Mouse (Mus musculus): ENCODE measurements around the gene Gm20518. TPM values are rescaled to one million over a fixed set of nuclear protein-coding genes. Genes with fewer than 3 reads are reported as not detected.

The Gm20518 gene
- polyA plus RNA-seq, 1 experiment, result 0.35 TPM

DNA sequence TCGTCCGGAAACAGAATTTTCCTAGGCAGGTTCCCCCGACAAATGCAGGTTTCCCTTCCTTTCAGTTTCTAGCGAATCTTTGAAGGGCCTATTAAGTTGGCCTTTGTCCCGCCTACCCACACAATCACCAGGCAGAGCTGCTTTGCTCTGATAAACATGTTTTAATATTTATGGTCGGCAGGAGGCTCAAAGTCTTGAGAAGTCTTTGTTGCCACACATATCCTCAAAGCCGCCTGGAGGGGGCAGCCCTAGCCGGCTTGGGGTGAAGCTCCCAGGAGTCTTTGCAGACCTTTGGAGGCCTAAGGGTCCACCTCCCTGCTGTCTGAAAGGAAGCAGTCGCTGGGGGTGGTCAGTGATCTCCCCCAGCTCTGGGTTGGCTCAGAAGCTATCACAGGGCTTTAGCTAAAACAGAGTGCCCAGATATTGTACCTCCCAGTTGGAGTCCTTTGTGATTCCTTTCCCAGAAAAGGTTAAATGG lies 37.2 kb upstream of the Gm20518 start:
- Histone ChIP-seq H3K4me1 (peaks cover 80% of the 10 kb centered on the region), H3K9me3 (no peaks in the 10 kb centered on the region), H3K27me3 (replicated peaks) (no peaks in the 10 kb centered on the region), H3K36me3 (replicated peaks; ENCODE audit: low read length) (peaks cover 35% of the 10 kb centered on the region), H3K4me3 (replicated peaks) (peak overlapping the region; percentile 96)
- no peak for TF ChIP-seq GATA1 (IDR thresholded peaks at IDR 0.05; ENCODE audit: borderline replicate concordance, low read length)
- no peak for TF ChIP-seq FLI1 (IDR thresholded peaks at IDR 0.05; ENCODE audit: low read length)

DNA sequence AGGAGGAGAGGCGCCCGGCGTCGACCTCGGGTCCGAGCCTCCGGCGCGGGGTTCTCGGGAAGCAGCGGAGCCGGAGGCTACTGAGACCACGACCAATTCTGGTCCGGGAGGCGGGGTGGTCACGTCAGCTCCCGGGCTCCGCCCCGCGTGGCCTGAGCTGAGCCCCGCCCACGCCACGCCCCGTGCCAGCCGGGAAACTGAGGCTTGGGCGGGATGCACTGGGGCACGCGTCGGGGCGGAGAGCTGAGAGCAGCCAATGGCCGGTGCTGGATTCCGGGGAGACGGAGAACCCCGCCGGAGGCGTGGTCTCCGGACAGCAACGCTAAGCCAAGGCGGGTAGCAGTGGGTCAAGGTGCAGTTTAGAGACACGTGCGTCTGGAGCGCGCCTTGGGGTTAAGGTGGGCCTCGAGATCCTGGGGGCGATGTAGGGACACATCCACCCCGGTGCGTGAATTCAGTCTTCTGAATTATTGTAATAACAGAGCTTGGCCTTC lies 36.7 kb upstream of the Gm20518 start, which contains the start of gene Slc25a1:
Gene Slc25a1 (minus strand): TSS at position 133 of the 494 bp plus-strand sequence.
- peaks cover 38% of the 10 kb centered on the region for H3K36me3 ChIP-seq (replicated peaks; ENCODE audit: low read length)
- no peak for TF ChIP-seq FLI1 (IDR thresholded peaks at IDR 0.05; ENCODE audit: low read length)
- no peak for TF ChIP-seq GATA1 (IDR thresholded peaks at IDR 0.05; ENCODE audit: borderline replicate concordance, low read length)
- H3K4me3 ChIP-seq (replicated peaks), result peak within 1 kb of the TSS; percentile 96
- H3K4me1 ChIP-seq, result peaks cover 80% of the 10 kb centered on the region
- H3K27me3 ChIP-seq (replicated peaks), result no peaks in the 10 kb centered on the region
- H3K9me3 ChIP-seq, result no peaks in the 10 kb centered on the region

DNA sequence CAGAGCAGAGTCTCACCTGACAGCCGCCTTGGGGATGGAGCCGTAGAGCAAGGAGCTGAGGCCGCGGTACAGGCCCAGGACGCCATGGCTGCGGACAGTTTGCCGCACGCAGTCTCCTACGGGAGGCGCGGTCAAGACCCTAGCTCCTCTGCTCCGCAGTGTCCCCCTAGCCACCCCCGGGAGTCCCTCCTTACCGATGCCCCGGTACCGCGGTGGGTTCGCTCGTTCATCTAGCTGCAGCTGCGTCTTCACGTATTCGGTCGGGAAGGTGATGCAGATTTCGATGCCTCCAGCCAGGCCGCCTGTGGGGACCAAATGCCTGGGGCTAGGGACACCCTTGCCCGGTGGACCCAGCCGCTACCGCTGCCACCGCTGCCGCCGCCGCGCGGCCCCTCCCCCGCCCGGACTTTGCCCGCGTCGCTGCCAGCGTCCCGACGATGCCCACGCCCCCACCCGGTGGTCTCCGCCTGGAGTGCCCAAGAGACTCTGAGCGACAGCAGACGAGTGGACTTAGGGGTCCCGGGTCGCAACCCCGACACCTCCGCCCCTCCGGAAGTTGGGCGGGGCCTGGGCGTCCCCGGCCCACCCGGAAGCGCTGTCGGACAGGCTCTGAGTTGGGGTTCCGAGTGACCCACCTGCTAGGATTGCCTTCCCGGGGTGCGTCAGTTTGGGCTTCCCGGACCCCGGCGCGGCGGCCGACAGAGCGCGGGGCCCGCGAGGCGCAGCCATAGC lies 36.0 kb upstream of the Gm20518 start:
- Histone ChIP-seq H3K9me3 (no peaks in the 10 kb centered on the region), H3K4me3 (replicated peaks) (peak overlapping the region; percentile 96), H3K36me3 (replicated peaks; ENCODE audit: low read length) (peaks cover 38% of the 10 kb centered on the region), H3K4me1 (peaks cover 85% of the 10 kb centered on the region), H3K27me3 (replicated peaks) (no peaks in the 10 kb centered on the region)
- no peak for TF ChIP-seq FLI1 (IDR thresholded peaks at IDR 0.05; ENCODE audit: low read length)
- TF ChIP-seq GATA1 (IDR thresholded peaks at IDR 0.05; ENCODE audit: borderline replicate concordance, low read length), result no peak

DNA sequence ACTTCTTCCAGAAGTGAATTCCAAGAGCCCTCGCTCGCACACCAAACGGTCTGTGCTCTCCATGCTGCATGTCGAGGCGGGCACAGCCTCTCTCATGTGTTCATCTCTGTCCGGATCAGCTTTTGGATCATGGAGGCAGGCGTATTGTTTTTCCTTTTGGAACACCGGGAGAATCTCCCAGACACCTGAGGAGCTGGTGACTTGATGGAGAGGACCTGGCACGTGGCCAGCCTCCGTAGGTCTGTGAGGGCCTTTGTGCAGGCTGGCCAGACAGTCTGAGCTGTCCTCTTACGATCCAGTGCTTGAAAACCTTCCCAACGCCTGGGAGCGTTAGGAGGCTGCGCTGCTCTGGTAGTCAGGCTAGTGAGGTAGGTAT lies 30.7 kb upstream of the Gm20518 start:
- peak overlapping the region; percentile 95 for H3K4me3 ChIP-seq (replicated peaks)
- H3K36me3 ChIP-seq (replicated peaks; ENCODE audit: low read length), result peaks cover 37% of the 10 kb centered on the region
- H3K27me3 ChIP-seq (replicated peaks), result peaks cover 15% of the 10 kb centered on the region
- peaks cover 71% of the 10 kb centered on the region for H3K4me1 ChIP-seq
- TF ChIP-seq FLI1 (IDR thresholded peaks at IDR 0.05; ENCODE audit: low read length) (no peak), GATA1 (IDR thresholded peaks at IDR 0.05; ENCODE audit: borderline replicate concordance, low read length) (no peak)
- peaks cover 6% of the 10 kb centered on the region for H3K9me3 ChIP-seq

DNA sequence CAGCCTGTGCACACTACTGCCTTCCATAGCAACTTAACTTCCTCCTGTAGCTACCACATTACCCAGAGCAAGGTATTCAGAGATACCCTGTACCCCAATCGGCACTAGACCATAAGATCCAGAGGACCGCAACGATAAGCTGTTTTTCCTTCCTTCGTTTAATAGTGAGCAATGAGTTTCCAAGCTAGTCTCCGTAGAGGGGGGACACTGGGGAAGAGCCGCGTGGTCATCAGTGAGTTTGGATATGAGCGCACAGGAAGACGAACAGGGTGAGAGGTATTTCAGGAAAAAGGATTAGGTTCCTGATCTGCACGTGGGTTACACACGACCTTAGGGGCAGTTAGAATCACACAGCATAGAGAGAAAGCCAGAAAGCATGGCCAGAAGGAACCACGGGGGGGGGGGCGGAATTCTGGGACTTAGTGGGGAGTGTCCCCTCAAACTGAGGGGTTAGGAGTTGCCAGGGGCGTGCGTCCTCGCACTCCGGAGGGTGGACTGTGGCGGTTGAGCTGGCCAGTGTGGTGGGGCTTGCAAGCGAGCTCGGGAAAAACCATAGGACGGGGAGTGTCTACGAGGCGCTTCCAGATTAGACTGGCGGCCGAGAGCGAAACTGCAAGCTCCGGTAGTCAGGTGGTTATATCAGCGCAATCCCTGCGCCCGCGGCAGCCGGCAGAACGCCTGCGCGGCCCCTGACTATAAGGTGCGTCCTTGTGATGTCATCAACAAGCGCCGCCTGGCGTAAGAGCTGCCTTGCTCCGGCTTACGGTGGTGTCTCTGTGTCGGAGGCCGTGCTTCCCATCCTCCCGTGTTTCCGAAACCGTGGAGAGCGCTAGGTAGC lies 30.1 kb upstream of the Gm20518 start:
- Histone ChIP-seq H3K4me3 (replicated peaks) (peak overlapping the region; percentile 95), H3K4me1 (peaks cover 65% of the 10 kb centered on the region), H3K36me3 (replicated peaks; ENCODE audit: low read length) (peaks cover 31% of the 10 kb centered on the region), H3K9me3 (peaks cover 8% of the 10 kb centered on the region), H3K27me3 (replicated peaks) (peaks cover 21% of the 10 kb centered on the region)
- TF ChIP-seq FLI1 (IDR thresholded peaks at IDR 0.05; ENCODE audit: low read length) (no peak), GATA1 (IDR thresholded peaks at IDR 0.05; ENCODE audit: borderline replicate concordance, low read length) (no peak)

DNA sequence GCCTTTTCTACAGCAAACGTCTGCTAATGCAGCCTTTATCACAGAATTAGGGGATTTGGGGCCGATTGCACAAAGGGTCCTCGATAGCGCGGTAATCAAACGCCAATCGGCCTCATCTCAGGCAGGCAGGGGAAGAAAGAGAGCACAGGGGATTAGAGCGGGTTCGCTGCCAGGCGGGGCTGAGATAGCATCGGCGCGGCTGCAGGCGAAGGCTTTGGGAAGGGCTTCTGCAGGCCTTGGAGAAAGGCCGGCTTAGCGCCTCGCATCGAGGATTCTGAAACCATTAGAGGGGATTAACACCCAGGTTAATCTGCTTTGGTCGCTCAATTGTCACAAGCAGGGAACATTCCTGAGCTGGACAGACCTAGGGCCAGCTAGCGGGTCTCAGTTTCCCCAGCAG lies 29.1 kb upstream of the Gm20518 start:
- Histone ChIP-seq H3K9me3 (peaks cover 12% of the 10 kb centered on the region), H3K4me1 (peaks cover 56% of the 10 kb centered on the region), H3K27me3 (replicated peaks) (peaks cover 31% of the 10 kb centered on the region), H3K4me3 (replicated peaks) (peak overlapping the region; percentile 95), H3K36me3 (replicated peaks; ENCODE audit: low read length) (peaks cover 22% of the 10 kb centered on the region)
- TF ChIP-seq FLI1 (IDR thresholded peaks at IDR 0.05; ENCODE audit: low read length), result no peak
- no peak for TF ChIP-seq GATA1 (IDR thresholded peaks at IDR 0.05; ENCODE audit: borderline replicate concordance, low read length)

DNA sequence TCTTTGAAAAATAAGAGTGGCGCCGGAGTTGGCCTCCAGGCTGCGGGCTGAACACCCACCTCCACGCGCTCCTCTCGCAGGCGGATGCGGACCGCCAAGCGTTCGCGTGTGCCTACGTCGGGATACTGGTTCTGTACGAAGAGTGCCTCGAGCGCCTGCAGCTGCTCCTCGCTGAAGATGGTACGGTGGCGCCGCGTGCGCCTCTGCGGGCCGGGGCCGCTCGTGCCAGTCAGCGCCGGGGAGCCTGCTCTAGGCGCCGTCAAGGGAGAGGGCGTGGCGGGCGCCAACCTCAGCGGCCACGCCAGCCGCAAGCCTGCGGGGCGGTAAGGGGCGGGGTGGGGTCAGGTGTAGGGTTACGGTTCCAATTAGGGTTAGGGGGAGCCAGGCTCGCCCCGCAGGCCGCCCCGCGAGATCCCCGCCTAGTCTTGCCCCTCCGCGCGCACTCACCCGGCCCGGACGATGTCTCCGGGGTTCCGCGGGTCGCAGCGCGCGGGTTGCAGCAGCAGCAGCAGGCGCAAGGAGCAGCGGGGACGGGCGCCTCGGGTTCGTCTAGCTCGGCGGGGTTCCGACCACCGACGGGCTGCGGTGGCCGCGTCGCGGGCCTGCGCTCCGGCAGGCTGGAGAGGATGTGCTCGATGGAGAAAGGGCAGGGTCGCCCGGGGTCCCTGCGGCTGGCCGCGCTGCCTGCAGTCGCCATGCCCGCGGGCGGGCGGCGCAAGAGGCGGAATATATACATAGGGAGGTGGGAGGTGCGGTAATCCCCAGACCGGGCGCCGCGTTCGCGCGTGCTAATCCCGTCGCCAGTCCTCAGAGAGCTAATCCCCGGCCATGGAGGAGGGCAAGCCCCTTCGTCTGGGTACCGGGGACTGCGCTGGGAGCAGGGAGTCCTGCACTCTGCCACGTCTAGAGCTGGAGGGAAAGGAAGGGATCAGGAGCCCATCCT lies 23.1 kb upstream of the Gm20518 start, which contains the start of gene Gsc2:
Gene Gsc2 (minus strand): TSS at position 753 of the 943 bp plus-strand sequence.
- TF ChIP-seq GATA1 (IDR thresholded peaks at IDR 0.05; ENCODE audit: borderline replicate concordance, low read length), result no peak
- no peak for TF ChIP-seq FLI1 (IDR thresholded peaks at IDR 0.05; ENCODE audit: low read length)
- H3K4me1 ChIP-seq, result peaks cover 40% of the 10 kb centered on the region
- peaks cover 16% of the 10 kb centered on the region for H3K9me3 ChIP-seq
- peaks cover 67% of the 10 kb centered on the region for H3K27me3 ChIP-seq (replicated peaks)
- H3K4me3 ChIP-seq (replicated peaks), result peak within 1 kb of the TSS; percentile 88
- peaks cover 3% of the 10 kb centered on the region for H3K36me3 ChIP-seq (replicated peaks; ENCODE audit: low read length)

DNA sequence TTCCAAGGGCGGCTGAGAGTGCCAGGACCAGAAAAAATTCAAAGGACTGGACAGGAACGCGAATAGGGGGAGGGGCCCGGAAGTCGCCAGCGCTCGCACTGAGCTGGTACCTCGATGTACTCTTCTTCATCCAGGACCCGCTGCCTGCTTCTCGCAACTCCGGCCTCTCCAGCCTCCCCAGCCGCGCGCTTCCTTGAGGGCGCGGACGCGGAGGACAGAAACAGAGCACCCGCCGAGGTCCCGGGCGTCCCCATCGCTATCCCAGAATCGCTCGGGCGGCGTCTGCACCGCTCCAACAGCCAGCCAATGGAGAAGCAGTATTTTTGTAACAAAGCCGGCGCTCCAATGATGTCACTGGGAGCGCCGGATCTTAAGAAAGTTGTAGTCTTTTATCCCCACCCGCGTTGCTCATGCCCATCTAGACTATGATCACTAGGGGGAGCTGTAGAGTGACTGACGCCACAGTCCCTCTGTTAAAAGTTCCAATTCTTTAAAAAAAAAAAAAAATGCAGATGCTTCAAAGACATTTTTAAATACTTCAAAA lies 19.7 kb upstream of the Gm20518 start, which contains the start of gene Ess2:
Gene Ess2 (minus strand): TSS at position 297 of the 544 bp plus-strand sequence.
- peaks cover 37% of the 10 kb centered on the region for H3K4me1 ChIP-seq
- peaks cover 37% of the 10 kb centered on the region for H3K36me3 ChIP-seq (replicated peaks; ENCODE audit: low read length)
- TF ChIP-seq FLI1 (IDR thresholded peaks at IDR 0.05; ENCODE audit: low read length), result no peak
- TF ChIP-seq GATA1 (IDR thresholded peaks at IDR 0.05; ENCODE audit: borderline replicate concordance, low read length), result no peak
- H3K9me3 ChIP-seq, result 0 out of 2 replicates have a peak, but pooled peaks cover 4% of the 10 kb centered on the region
- peak within 1 kb of the TSS; percentile 97 for H3K4me3 ChIP-seq (replicated peaks)
- H3K27me3 ChIP-seq (replicated peaks), result peaks cover 44% of the 10 kb centered on the region

All from megakaryocyte, embryonic 14.5 days (primary cell).